22 mouse cellular contexts compared by ENCODE assay signal in genomic region chr5:127596862-127597261, GRCm38 (mm10). TPM values are rescaled to one million over a fixed set of nuclear protein-coding genes. Genes with fewer than 3 reads are reported as not detected.
"Had no signal": no experiment of that assay in that cellular context is flagged by ENCODE, and none has a peak within 500 bp of the region (broad histone marks: within the 10 kb centered on the region; RNA-seq: fewer than 3 reads in every experiment).

No protein-coding gene starts in this region.

- ATAC-seq: intestine, embryonic 16.5 days; liver, postnatal 0 days; lung, postnatal 0 days had no signal

- H3K4me3 ChIP-seq: limb, embryonic 10.5 days; limb, embryonic 13.5 days; stomach, embryonic 15.5 days had no signal

- H3K4me1 ChIP-seq: limb, embryonic 10.5 days; limb, embryonic 13.5 days; stomach, embryonic 15.5 days had no signal

- H3K27ac ChIP-seq: limb, embryonic 10.5 days; limb, embryonic 13.5 days; liver, embryonic 14.5 days; macrophage; stomach, embryonic 15.5 days had no signal

- H3K9me3 ChIP-seq: limb, embryonic 10.5 days; limb, embryonic 13.5 days; stomach, embryonic 15.5 days had no signal

- DNase-seq: kidney, adult 18-20 months; kidney, adult 9 months; kidney, postnatal 14 days; kidney, postnatal 4 days; layer of hippocampus, postnatal 36 days; liver; liver, postnatal 0 days; lung, embryonic 14.5 days; midbrain, embryonic 14.5 days; right cerebral cortex, postnatal 25 days; spleen, adult 18-20 months; thymus, adult 2 months; thymus, postnatal 14 days; thymus, postnatal 4 days had no signal

- H3K27me3 ChIP-seq: limb, embryonic 13.5 days; stomach, embryonic 15.5 days had no signal

RNA-seq across cellular contexts. Expression of gene Glt1d1, which starts 35.2 kb away (rescaled TPM):
- total RNA-seq: megakaryocyte-erythroid progenitor cell, adult 5-6 weeks had no signal
